Mouse (Mus musculus) right cerebral cortex, postnatal 36 days (tissue): ENCODE results near the gene Dcn.

ENCODE experiments used
- DNase-seq, 2 experiments: peaks; one replicate each; pipeline ENCODE4 v3.0.0; 2022; ENCODE audit warnings: low spot score in 2 of 2, mixed read lengths in 1 of 2

Gene Dcn

DNA sequence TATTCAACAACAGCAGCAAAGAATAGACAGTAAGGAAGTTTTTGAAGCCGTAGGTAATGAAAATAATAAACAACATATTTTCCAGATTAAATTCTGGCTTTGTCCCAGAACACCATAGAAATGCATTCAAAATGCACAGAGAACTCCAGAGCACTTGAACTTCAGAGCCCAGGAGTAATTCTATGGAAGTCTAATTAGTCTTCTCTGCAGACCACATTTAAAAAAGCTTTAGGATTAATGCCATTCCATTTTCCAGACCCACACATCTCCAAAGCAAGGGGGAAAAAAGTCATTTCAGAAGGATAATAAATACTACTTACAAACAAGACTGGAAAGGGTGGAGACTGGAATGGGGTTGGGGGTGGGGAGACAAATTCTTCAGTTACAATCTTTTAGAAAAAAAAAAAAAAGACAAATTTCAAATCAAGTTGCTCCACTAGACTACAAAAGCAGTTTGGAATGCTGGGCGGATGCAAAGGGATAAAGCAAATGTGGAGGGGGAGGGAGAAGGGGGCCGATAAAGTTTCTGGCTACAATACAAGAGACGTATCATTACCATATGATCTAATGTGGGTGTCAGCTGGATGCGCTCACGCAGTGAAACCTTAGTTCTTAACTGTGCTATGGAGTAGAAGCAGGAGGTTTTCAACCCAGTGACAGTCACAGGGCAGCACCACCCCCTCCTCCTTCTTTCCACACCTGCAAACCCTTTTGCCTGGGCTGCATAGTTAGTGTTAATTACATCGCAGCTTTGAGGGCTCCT, at the start of gene Dcn:
Gene Dcn, plus strand, starts transcription at position 606 of the 763 bp plus-strand sequence.
- no peak for DNase-seq

DNA sequence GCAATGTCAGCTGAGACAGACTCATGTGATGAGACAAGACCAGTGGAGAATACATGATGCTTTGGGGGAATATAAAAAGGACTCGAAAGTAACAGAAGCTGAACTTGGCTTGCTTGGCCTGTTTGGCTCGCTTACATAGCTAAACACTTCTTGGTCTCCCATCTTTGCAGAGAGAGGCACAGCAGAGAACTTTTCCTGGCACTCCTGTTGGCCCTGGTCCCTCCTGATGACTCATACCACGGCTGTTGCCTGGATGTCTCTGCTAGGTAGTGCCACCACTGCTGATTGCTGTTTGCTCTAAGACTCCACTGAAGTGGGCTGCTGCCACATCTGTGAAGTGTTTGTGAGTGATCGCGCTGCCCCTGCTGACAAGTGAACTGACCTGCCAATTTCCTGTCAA, 42.7 kb upstream of the Dcn start:
- DNase-seq: peak; percentile 36 to 40

DNA sequence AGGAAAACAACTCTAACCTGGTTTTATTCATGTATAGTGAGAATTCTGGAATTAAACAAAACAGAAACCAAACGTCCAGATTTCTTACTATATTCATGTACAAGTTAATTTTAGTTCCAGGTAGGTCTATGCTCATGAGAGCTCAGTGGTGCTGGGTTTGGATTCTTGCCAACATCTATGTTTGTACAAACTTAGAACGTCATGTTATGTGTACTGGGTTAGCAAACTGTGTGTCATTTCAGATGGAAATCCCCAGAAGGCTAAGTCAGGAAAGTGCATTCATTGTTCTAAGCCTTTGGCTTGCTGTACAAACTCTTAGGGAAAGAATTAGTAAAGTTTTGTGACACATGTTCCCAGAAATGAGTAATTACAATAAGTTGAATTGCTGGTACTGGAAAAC, 37.1 kb upstream of the Dcn start:
- DNase-seq: no peak

DNA sequence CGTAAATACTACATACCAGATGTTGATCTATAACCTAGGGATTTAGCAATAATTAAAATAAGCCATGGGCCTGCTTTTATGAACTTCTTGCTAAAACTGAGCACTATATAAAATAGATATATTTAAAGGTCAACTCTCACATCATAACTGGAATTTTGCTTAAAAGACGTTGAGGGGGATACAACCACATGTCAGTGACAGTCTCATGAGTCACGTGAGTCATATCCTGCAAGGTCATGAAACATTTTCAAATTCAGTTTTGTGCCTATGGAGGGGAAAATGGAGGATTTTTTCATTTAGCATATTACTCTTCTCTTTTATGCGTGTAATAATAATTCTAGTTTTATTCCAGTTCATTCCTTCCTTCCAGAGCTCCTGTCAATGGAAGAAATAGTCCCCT, 32.9 kb upstream of the Dcn start:
- no peak for DNase-seq

DNA sequence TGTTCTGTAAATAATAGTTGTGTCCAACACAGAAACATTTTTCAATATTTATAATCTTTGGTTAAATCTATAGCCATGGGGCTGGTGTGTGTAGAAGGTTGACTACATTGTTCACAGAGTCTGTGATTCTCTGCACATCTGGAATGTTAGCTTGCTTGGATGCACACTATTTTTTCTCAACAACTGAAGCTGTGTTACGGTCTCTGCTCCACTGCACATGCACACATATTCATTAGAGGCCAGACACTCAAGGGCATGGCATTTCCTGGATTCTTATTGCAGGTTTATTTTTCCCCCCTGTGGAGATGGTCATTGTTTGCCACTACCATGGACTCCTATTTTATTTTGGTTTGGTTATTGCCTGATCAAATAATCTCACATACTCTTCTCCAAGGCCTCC, 26.5 kb upstream of the Dcn start:
- no peak for DNase-seq

DNA sequence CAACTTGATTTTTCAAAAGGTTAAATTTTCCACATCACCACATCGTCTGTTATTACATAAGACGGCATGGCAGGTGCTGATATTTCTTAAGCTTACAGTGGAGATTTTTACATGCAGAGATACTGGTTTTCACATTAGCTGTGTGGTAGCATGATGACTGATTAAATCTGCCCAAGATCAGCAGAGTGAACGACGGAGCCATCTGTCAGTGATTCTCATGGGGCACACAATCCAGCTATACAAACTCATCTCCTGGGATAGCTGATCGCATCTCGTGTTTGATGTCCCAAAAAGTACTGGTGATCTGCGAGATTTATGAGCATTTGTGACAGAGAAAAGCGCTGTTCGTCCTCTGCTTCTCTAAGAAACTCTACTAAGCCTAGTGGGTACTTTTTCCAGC, 25.9 kb upstream of the Dcn start:
- DNase-seq: no peak

DNA sequence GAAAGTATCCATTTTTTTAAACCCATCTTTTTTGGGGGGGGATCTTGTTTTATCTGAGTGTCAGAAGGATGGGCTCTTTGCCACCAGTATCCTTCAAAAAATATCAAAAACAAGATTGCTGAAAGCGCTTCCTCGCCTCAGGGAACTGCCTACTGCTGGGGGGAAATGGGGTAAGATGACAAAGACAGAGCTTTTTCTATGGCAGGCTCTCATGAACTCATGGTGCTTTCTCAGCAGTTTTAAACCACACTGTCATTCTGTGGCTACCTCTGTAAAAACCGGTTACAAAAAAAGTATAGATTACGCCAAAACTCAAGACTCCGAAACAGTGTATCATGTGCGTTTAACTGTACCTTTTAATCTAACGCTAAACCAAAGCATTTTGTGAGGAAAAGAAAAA, 22.4 kb upstream of the Dcn start:
- DNase-seq: no peak

DNA sequence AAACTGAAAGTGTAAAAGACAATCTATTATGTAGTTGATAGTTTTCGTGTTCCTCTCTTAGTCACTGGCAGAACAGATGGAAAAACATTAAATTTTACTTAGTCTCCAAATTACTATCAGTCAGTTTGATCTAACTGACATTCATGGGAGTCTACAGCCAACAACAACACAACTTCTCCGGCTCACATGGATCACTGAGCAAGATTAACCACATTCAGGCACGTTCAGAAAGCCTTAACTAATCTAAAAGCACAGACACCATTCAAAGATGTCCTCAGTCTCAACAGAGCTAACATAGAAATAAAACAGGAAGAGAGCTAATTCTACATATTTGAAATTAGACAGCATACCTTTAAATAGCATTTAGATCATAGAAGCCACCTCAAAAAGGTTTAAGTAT, 12.6 kb upstream of the Dcn start:
- no peak for DNase-seq

DNA sequence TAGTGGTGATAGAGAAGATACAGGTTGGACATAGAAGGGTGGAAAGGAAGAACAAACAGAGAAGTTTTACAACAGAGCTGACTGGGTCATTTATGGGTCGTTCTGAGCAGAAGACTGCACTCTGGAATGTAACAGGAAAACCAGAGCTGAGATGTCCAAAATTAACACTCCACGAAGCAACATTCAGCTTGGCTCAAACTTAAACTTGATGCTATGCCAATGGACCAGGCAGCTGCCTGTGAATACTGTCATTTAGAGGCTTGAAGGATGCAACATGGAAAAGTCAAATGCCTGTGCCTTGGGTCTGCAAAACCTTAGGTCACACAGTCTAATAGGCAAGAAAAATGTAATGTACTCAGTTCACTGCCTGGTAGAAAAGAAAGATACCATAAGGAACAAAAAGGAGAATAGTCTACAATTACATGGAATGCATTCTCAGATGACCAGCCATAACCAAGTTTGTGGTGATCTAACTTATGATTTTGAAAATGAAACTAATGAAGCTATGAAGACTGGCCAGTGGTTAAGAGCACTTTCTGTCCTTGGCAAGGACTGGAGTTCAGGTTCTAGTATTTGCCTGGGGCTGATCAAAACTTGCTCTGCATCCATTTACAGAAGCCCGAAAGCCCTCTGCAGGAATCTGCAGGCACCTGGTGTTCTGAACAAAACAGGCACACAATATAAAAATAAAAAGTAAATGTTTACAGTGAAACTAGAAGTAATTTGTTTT, 9.8 kb upstream of the Dcn start:
- no peak for DNase-seq

DNA sequence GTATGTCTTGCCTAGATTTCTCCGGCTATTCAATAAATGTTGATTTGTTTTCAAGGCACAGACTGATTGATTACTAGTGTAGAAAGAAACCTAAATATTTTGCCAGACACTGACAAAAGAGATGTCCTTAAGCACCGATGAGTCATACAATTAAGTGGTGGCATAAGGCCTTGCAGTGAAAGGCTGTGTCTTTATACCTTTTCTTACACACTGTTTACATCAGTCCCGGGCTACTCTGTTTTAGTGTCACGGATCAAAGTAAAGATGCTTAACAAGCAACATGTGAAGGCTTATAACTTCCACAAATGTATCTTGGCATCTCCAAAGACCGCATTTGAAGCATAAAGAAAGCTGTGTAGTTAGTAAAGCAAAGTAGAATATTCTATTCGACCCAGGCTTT, 3.9 kb upstream of the Dcn start:
- DNase-seq: no peak

DNA sequence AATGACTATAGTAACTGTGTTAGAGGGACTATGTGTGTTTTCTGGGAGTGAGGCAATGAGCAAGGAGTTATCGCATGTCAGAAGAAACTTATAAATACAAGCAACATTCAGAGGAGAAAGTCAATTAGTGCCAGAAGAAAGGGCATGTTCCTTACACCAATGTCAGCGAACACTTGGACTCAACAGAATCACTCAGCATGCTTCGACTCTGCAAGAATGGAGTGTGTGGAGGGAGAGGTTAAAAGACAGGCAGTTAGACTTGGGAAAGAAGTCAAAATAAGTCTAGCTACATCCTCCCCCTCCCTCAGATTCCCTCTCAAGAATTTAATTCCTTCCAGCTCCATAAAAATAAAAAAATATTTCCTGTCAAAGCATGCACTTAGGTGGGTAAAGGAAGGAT, 1.1 kb upstream of the Dcn start:
- DNase-seq: no peak

DNA sequence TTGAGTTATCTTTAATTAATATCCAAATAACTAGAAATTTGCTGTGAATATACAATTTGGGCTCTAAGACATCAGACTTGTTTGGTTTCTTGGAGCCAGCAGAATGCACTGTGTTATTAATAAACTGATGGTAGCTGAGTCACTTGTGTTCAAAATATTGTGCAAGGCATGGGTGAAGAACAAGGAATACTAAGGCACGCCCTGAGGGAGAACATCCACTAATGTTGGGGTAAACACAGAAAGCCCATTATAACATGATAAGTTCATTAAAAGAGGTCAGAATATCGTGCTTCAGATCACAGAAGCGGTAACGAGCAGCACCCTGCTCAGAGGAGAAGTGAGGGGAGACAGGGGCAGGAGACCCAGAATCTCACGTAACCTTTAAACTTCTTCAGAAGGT, 2.7 kb downstream of the Dcn start:
- no peak for DNase-seq

DNA sequence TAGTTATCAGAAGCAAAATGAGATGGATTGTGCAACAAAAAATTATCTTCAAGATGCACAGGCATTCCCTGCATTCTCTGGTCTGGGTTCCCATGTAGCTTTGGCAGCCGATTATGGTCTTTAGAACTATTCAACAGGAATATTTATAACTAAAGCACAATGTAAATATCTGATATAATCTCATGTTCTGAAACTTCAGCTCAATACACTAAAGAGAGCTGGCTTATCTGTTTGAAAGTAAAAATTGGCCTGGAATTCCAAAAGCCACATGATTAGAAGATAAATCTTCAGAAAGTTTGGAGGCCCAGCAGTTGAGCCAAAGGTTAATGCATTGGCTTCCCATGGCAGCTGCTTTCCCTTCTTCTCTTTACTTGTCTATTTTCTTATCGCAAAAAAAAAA, 4.6 kb downstream of the Dcn start:
- DNase-seq: no peak

DNA sequence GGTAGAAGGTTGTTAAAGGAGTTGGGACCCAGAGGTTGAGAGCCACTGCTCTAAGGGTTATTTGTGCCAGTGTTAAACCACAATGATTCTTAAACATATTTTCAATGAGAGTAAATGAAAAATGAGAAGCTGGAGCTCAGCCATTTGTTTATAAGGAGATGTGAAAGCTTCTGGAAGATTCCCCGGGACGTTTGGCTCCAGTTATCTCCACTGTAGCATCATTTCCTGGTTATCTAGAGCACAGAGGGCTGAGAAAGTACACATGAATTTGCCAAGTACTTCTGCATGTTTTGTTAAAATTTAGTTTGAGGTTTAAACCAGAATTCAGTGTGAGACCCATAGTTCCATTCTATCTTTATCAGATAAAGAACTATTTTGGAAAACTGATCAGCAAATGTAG, 5.7 kb downstream of the Dcn start:
- no peak for DNase-seq

DNA sequence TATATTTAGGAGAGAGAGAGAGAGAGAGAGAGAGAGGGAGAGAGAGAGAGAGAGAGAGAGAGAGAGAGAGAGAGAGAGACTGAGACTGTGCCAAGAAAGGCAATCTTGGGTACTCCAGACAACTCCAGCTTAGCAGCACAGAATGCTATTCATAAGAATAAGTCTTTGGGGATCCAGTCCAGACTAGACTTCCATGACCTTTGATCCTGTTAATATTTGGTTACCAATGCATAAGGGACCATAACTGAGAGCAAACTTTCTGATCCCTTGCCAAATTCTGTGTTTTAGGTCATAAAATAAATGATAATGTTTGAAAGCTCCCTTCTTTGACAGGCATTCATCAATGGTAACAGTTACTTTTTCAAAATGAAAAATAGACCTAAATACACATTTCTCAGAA, 6.7 kb downstream of the Dcn start:
- no peak for DNase-seq

DNA sequence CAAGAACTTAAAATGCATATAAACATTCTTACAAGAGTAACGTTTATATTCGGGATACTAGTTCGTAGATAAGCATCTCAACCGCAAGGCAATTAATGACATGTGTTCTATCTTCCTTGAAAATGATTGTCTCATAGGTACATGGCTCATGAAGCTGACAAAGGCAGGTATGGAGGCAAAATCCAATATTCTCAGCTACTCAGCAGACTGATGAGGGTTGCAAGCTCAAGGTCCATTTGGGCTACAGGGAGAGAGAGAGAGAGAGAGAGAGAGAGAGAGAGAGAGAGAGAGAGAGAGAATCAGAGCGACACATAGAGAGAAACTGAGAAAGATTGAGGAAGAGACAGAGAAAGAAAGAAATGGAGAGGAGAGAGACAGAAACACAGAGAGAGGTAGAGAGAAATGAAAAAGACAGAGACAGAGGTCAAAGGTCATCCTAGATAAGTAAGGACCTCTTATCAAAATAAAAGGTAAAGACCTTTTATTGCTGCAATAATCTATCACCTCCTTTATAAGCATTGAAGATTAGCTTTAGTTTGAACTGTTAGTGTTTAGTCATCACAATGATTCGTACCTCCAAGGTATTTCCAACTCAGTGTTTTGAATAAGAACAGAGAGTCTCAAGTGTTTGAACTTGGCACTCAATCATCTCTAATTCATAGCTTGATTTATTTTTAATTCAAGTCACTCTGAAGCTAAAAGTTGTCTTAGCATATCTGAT, 8.0 kb downstream of the Dcn start:
- no peak for DNase-seq

DNA sequence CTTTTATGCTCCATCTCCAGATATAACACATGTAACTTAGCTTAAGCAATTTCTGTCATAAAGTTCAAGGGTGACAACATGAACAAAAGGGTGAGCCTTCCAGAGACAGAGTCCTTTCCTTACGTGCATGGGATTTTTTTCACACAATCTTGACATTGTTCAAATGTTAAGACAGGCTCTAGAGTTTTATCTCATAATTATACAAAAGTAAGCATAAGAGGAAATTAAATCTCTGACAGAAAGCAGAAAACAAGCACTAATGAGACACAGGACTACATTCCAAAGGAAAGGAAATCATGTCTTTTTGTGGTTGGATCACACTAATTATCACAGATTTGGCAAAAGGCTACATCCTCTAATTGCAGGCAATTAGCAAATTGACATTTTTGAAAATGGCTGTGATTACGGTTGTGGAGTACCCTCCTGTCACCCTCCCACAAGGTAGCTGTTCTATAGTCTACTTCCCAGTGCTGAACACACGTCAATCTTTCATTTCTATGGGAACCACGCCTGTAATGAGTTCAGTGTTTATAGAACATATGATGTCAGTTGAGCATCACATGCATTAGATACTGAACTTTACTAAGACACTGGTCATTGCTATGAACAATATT, 13.1 kb downstream of the Dcn start:
- no peak for DNase-seq

DNA sequence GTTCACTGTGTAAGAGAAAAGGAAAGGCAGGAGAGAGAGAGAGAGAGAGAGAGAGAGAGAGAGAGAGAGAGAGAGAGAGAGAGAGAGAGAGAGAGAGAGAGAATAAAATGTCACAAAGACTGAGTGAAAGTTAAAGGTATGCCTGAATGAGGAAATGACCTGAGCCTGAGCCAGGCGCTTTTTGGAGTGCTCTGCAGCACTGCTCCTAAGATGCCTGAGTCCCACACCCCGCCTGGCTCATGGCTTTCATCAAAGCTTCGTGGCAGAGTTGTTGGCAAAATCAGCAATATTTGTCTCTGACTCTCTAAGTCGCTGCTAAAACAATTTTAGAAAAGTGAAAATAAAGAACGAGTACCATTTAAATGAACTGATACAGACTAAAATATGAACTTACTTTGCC, 18.2 kb downstream of the Dcn start:
- no peak for DNase-seq

DNA sequence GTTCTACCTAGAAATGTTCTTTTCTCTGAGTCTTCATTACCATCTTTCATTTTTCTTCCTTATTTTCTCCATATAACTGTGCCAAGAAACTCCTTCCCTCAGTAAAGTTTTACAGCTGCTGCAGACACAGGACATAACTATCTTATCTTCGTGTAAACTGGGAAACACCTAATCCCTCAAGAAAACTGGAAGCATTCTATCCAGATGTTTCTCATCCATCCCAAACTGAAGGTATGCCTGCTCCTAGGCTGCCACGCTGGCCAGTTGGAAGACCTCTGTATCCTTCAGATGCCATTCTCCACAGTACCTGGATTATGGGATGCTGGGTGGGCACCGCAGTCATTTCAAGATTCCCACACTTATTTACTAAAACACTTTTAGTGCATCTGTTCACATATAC, 44.0 kb downstream of the Dcn start:
- no peak for DNase-seq

DNA sequence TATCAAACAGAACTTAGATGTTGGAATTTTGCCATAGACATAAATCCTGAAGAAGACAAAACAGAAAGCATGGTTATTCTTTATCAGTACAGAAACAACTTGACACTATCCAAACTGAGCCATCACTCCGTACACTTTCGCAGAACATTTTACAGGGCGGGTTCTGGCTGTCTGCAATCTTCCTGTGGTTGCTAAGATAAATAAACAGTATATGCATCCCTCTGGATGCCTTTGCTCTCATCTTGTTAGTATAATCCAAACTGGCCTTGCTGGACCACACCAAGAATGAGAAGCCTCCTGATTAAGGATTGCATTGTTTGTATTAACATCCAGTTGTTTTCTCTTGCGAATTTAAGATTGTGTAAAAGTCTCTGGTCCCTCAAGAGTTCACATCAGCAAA, 56.3 kb downstream of the Dcn start:
- DNase-seq: no peak

DNA sequence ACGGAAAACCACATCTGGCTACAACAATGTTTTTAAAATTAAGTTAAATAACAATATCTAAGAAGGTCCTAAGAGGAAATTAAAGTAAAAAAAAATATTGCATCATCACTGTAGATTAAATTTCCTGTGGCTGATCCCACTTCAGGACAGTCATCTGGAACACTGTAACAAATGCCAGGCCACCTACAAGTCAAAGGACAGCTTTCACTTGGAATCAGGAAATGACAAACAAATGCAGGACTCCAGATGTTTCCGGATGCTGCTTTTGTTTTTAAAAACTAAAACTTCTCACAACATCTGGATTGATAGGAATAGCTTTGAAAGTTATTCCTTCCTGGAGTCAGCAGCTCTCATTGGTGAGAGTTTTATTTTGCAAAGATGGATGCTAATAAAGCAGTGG, 57.5 kb downstream of the Dcn start:
- no peak for DNase-seq

DNA sequence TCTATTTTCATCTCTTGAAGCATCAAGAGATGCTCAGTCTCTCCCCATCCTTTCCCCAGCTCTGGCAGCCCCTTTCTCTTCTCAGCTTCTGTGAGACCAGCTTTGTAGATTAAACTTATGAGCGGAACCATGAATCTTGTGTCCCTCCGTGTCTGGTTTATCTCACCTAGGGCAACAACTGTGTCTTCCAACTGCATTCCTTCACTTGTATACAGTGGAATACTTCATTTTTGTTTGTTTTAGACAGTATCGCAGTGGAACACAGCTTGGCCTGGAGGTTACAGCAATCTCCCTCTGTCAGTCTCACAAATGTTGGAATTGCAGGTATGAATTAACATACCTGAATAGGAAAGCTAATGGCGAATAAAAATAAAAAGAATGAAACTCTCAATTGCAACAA, 58.8 kb downstream of the Dcn start:
- DNase-seq: no peak

DNA sequence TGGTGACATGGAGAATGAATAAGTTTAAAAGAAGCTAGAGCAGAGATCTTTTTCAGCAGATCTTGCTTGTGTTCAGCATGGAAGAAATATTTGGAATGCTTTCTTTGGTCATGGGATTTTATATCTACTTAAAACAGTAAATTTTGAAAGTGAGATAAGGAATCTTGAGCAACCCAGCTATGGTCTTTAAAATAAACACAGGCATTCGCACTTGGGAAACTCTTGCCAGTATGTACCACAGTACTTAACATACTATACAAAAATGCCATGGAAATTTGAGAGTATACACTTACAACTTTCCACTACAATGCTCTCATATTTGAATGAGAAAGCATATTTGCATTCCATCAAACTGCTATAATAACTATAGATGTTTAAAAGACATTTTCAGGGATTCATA, 68.3 kb downstream of the Dcn start:
- DNase-seq: no peak
